Mouse (Mus musculus) CH12.LX (cell line): Measurements from ENCODE around the gene Spred2.

Source experiments
- CHD2 ChIP-seq: IDR thresholded peaks from 2 replicates; pipeline ENCODE4 v1.6.1; 2011; ENCODE audit warnings: low read length, improper control_type of control experiment
- CTCF ChIP-seq, 2 experiments: IDR thresholded peaks in 1 of 2; conservative IDR thresholded peaks in 1 of 2; 2 replicates each; pipeline ENCODE4 v1.5.1; 2011 to 2012; ENCODE audit warnings: low read depth in 2 of 2, low read length in 2 of 2, improper control_type of control experiment in 1 of 2, inconsistent platforms in 1 of 2, mild to moderate bottlenecking in 1 of 2, moderate library complexity in 1 of 2
- EP300 ChIP-seq: IDR thresholded peaks from 2 replicates; pipeline ENCODE4 v1.6.1; 2011; ENCODE audit warnings: low read length, improper control_type of control experiment
- ETS1 ChIP-seq: conservative IDR thresholded peaks from 2 replicates; pipeline ENCODE4 v1.6.1; 2012; ENCODE audit warnings: low read depth, mild to moderate bottlenecking, inconsistent platforms, low read length, improper control_type of control experiment, moderate library complexity
- HCFC1 ChIP-seq: IDR thresholded peaks from 2 replicates; pipeline ENCODE4 v1.6.1; 2012; ENCODE audit warnings: low read depth, mild to moderate bottlenecking, inconsistent platforms, low read length, improper control_type of control experiment
- JUND ChIP-seq: conservative IDR thresholded peaks from 2 replicates; pipeline ENCODE4 v1.6.1; 2011; ENCODE audit warnings: low read depth, low read length, improper control_type of control experiment
- MAFK ChIP-seq: IDR thresholded peaks from 2 replicates; pipeline ENCODE4 v1.6.1; 2011; ENCODE audit warnings: low read length, improper control_type of control experiment; ENCODE audit not compliant: insufficient replicate concordance
- PAX5 ChIP-seq: IDR thresholded peaks from 2 replicates; pipeline ENCODE4 v1.6.1; 2012; ENCODE audit warnings: low read length, inconsistent platforms, mixed read lengths
- POLR2A ChIP-seq: IDR thresholded peaks from 2 replicates; pipeline ENCODE4 v1.6.1; 2011; ENCODE audit warnings: low read depth, mild to moderate bottlenecking, improper control_type of control experiment, low read length
- USF1 ChIP-seq: IDR thresholded peaks from 2 replicates; pipeline ENCODE4 v1.6.1; 2014; ENCODE audit warnings: low read depth, mild to moderate bottlenecking, inconsistent platforms, low read length, improper control_type of control experiment

DNA sequence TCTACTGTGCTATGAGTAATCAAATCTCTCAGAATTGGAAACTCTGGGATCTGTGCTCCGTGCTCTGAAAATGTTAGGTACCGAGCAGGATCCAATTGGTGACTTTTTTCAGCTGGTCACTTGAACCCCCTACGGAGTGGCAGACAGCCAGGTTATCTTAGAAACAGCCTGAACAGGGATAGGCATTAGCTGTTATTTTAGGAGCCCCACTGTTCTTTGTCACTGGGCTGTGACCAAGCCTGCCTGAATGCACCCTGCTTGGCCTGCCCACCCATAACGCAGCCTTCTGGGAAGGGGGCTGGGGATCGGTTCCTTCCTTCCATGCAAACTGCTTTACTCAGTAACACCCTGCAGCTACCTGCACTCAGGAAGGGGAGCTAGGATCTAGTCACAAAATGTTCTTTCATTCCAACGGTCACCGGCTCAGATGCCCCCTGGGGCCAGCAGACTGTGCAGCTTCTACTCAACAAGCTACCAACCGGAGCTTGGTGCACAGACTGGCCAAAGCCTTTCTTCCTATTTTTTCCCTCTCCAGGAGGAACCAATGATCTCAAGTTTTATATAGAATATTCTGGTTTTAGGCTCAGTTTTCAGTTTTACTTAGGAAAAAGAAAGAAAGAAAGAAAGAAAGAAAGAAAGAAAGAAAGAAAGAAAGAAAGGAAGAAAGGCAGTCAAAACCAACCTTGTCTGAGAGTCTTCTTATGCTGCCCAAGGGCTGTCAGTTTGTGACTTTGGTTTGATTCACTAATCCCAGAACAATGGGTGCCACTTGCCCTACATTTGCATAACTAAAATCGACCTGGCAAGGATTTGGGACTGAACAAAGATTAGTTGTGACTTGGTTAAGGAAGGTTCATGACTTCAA is 6.6 kb upstream of the Spred2 start:
- TF ChIP-seq CTCF (conservative IDR thresholded peaks at IDR 0.05 in 1 of 2, IDR thresholded peaks at IDR 0.05 in 1 of 2; ENCODE audit: low read depth in 2 of 2, low read length in 2 of 2) (no peak), POLR2A (no peak), ETS1 (no peak), EP300 (no peak), JUND (no peak), PAX5 (no peak), MAFK (no peak), CHD2 (no peak), USF1 (no peak), HCFC1 (no peak)
